Mouse (Mus musculus) ES-Bruce4 (cell line): ENCODE measurements around the gene Gm3739.
"Not testable (repeated sequence)": the region's sequence is repeated elsewhere in the genome, so short reads cannot be mapped to it uniquely, and the experiment has no call there.

ENCODE experiments used
- CTCF ChIP-seq: IDR thresholded peaks from one replicate; pipeline ENCODE4 v1.8.1; 2011; ENCODE audit warnings: low read depth, low read length
- EP300 ChIP-seq: IDR thresholded peaks from 2 replicates; pipeline ENCODE4 v1.6.1; 2011; ENCODE audit warnings: low read depth, low read length; ENCODE audit not compliant: insufficient read depth
- POLR2A ChIP-seq: IDR thresholded peaks from one replicate; pipeline ENCODE4 v1.8.1; 2011; ENCODE audit warnings: low read length; ENCODE audit not compliant: insufficient read depth

DNA sequence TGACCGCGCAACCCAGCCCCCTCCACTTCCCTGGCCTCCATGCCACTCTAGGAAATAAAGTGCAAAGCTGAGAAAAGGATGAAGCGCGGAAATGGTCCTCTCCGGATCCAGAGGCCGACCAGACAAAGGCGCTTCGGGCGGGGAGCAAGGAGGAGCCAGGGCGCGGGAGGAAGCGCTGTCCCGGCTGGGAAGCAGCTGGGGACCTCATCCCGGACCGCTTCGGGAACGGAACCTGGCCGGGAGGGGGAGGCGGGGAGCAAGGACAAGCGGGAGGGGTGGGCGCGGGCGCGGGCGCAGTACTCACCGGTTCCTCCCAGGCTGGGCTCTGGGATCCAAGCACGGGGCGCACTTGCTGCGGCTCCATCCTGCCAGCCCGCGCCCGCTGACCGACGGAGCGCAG is at the start of gene Gm3739:
- TF ChIP-seq POLR2A, CTCF, EP300: not testable (repeated sequence)
